Mouse (Mus musculus) bone marrow, adult 2 months (tissue): ENCODE measurements around the gene Ing4.

Source experiments
- CTCF ChIP-seq: fragments of 200-500 bp; IDR thresholded peaks from 2 replicates; pipeline ENCODE4 v1.5.1; 2011; ENCODE audit warnings: low read length, control low read depth; ENCODE audit not compliant: control insufficient read depth, insufficient read depth
- POLR2A ChIP-seq: fragments of 200-500 bp; IDR thresholded peaks from 2 replicates; pipeline ENCODE4 v1.6.1; 2011; ENCODE audit warnings: low read depth, mild to moderate bottlenecking, control low read depth, low read length, borderline replicate concordance; ENCODE audit not compliant: control insufficient read depth

- TF ChIP-seq POLR2A, result no peak
- no peak for TF ChIP-seq CTCF
These were observed 41.8 kb downstream of the Ing4 start for GRCm38 (mm10) chr6:125081394-125081793.
